Mouse (Mus musculus) cerebellum, adult 9-11 months (tissue): ENCODE results near the gene Cemip.
A peak's percentile ranks its signal among the peaks of the same experiment; 100 is the strongest.
"Not testable (repeated sequence)": the region's sequence is repeated elsewhere in the genome, so short reads cannot be mapped to it uniquely, and the experiment has no call there.

Experiments used
- DNase-seq: peaks from one replicate; pipeline ENCODE4 v3.0.0; 2022

Gene Cemip

GRCm38 (mm10) chr7:83889946-83890345, 196.4 kb downstream of the Cemip start:
- DNase-seq, result not testable (repeated sequence)

GRCm38 (mm10) chr7:83889383-83889782, 196.9 kb downstream of the Cemip start:
- no peak for DNase-seq

GRCm38 (mm10) chr7:83886366-83887129, 199.8 kb downstream of the Cemip start:
- no peak for DNase-seq

GRCm38 (mm10) chr7:83885835-83886234, 200.5 kb downstream of the Cemip start:
- DNase-seq, result no peak

- peak; percentile 53 for DNase-seq
Measured at GRCm38 (mm10) chr7:83884921-83885532, 201.3 kb downstream of the Cemip start.

GRCm38 (mm10) chr7:83884021-83884658, 202.2 kb downstream of the Cemip start, which contains the start of the genes Tlnrd1 and Mesd:
Gene Tlnrd1, minus strand, starts transcription at chr7:83884305.
Gene Mesd, plus strand, starts transcription at chr7:83884466.
- peak; percentile 93 for DNase-seq

- DNase-seq, result no peak
Measured at GRCm38 (mm10) chr7:83883276-83884020, 202.9 kb downstream of the Cemip start.
